Mouse (Mus musculus) ovary, postnatal 14 days (tissue): Measurements from ENCODE around the gene Ncor1.
"Not testable (repeated sequence)": the region's sequence is repeated elsewhere in the genome, so short reads cannot be mapped to it uniquely, and the experiment has no call there.

Experiments used
- DNase-seq: peaks from one replicate; pipeline ENCODE4 v3.0.0; 2022; ENCODE audit warnings: low spot score

Ncor1 gene

GRCm38 (mm10) chr11:62366879-62367278, 91.5 kb downstream of the Ncor1 start:
- DNase-seq, result no peak

GRCm38 (mm10) chr11:62355216-62355615, 103.1 kb downstream of the Ncor1 start:
- DNase-seq, result no peak

- DNase-seq, result no peak
Observed at GRCm38 (mm10) chr11:62351948-62352347, 106.4 kb downstream of the Ncor1 start.

GRCm38 (mm10) chr11:62343002-62343401, 115.3 kb downstream of the Ncor1 start:
- DNase-seq, result no peak

GRCm38 (mm10) chr11:62332228-62332627, 126.1 kb downstream of the Ncor1 start:
- DNase-seq, result no peak

GRCm38 (mm10) chr11:62331141-62331540, 127.2 kb downstream of the Ncor1 start:
- DNase-seq, result no peak

- DNase-seq, result no peak
Observed at GRCm38 (mm10) chr11:62323659-62324058, 134.7 kb downstream of the Ncor1 start.

- DNase-seq, result no peak
Observed at GRCm38 (mm10) chr11:62320097-62320496, 138.2 kb downstream of the Ncor1 start.

- no peak for DNase-seq
Observed at GRCm38 (mm10) chr11:62317746-62318145, 140.6 kb downstream of the Ncor1 start.

GRCm38 (mm10) chr11:62314984-62315383, 143.4 kb downstream of the Ncor1 start:
- no peak for DNase-seq

GRCm38 (mm10) chr11:62309296-62309695, 149.0 kb downstream of the Ncor1 start:
- DNase-seq, result no peak

- no peak for DNase-seq
Observed at GRCm38 (mm10) chr11:62305866-62306265, 152.5 kb downstream of the Ncor1 start.

GRCm38 (mm10) chr11:62298883-62299282, 159.5 kb downstream of the Ncor1 start:
- DNase-seq, result no peak

- DNase-seq, result no peak
Observed at GRCm38 (mm10) chr11:62294121-62294520, 164.2 kb downstream of the Ncor1 start.

GRCm38 (mm10) chr11:62287700-62288099, 170.6 kb downstream of the Ncor1 start:
- DNase-seq, result no peak

GRCm38 (mm10) chr11:62285020-62285419, 173.3 kb downstream of the Ncor1 start:
- no peak for DNase-seq

GRCm38 (mm10) chr11:62284020-62284419, 174.3 kb downstream of the Ncor1 start:
- not testable (repeated sequence) for DNase-seq

- DNase-seq, result no peak
Observed at GRCm38 (mm10) chr11:62281601-62281997, 176.7 kb downstream of the Ncor1 start.

- DNase-seq, result peak; percentile 94
Observed at GRCm38 (mm10) chr11:62280675-62281600, 177.4 kb downstream of the Ncor1 start, which contains the start of the genes Zswim7 and Ttc19. Gene Zswim7 (minus strand): TSS chr11:62281375. Gene Ttc19 (plus strand): TSS chr11:62281473.

- DNase-seq, result peak; percentile 61
Observed at GRCm38 (mm10) chr11:62278027-62278426, 180.3 kb downstream of the Ncor1 start.

- no peak for DNase-seq
Observed at GRCm38 (mm10) chr11:62277086-62277485, 181.3 kb downstream of the Ncor1 start.

- no peak for DNase-seq
Observed at GRCm38 (mm10) chr11:62270851-62271250, 187.5 kb downstream of the Ncor1 start.

GRCm38 (mm10) chr11:62269097-62269496, 189.2 kb downstream of the Ncor1 start:
- DNase-seq, result no peak

- no peak for DNase-seq
Observed at GRCm38 (mm10) chr11:62268381-62268780, 190.0 kb downstream of the Ncor1 start.
